Mouse (Mus musculus) embryonic fibroblast, embryonic 13.5 days (primary cell): ENCODE results near the gene Rbms2.

Experiments
- CTCF ChIP-seq: IDR thresholded peaks from 2 replicates; pipeline ENCODE4 v1.5.1; 2011; ENCODE audit warnings: mild to moderate bottlenecking, control low read depth, low read length, moderate library complexity, borderline replicate concordance; ENCODE audit not compliant: insufficient read depth
- POLR2A ChIP-seq: IDR thresholded peaks from 2 replicates; pipeline ENCODE4 v1.6.1; 2011; ENCODE audit warnings: low read depth, mild to moderate bottlenecking, control low read depth, low read length, moderate library complexity

GRCm38 (mm10) chr10:128082880-128083421, 97.1 kb downstream of the Rbms2 start, which contains the start of gene Atp5b:
- TF ChIP-seq POLR2A: peak; percentile 93
- TF ChIP-seq CTCF: no peak
